Mouse (Mus musculus): ENCODE data around the gene Ddx25. TPM values are rescaled to one million over a fixed set of nuclear protein-coding genes. Genes with fewer than 3 reads are reported as not detected.

The Ddx25 gene
- polyA plus RNA-seq, 1 experiment from 2014 or later: 1.3 TPM

GRCm38 (mm10) chr9:35495471-35495870 is 62.9 kb downstream of the Ddx25 start:
- ATAC-seq: no peak

GRCm38 (mm10) chr9:35494937-35495336 is 63.4 kb downstream of the Ddx25 start:
- no peak for TF ChIP-seq CTCF (IDR thresholded peaks at IDR 0.05)
- H3K27me3 ChIP-seq: no peaks in the 10 kb centered on the region
- DNase-seq (ENCODE audit: low read depth, low spot score): no peak
- ATAC-seq: no peak
- ChIA-PET CTCF (interaction anchor here (0.7 to 1.6 kb wide), 2 partner anchors 21 to 212 kb away, joined by 3 read pairs; no protein-coding TSS in a partner anchor), POLR2A (no interaction called here)
- in situ Hi-C loops (cut with MboI; ENCODE audit: low pct_unique_long_range_greater_than_20kb): no loop called here

More at GRCm38 (mm10) chr9:35495471-35495870, 62.9 kb downstream of the Ddx25 start:
- CTCF ChIA-PET: interaction anchor here (1.6 kb wide), 1 partner anchor 21 kb away, joined by 3 read pairs; no protein-coding TSS in a partner anchor
- in situ Hi-C loops (cut with MboI; ENCODE audit: low pct_unique_long_range_greater_than_20kb): no loop called here
- DNase-seq (ENCODE audit: low read depth, low spot score): no peak
- POLR2A ChIA-PET: no interaction called here
- H3K27me3 ChIP-seq: no peaks in the 10 kb centered on the region
- no peak for TF ChIP-seq CTCF (IDR thresholded peaks at IDR 0.05)

GRCm38 (mm10) chr9:35493733-35494092 is 64.6 kb downstream of the Ddx25 start:
- DNase-seq (ENCODE audit: low read depth, low spot score) (no peak), ATAC-seq (no peak)
- ChIA-PET POLR2A (no interaction called here), CTCF (interaction anchor here (1.3 kb wide), 1 partner anchor 12 kb away, joined by 4 read pairs; no protein-coding TSS in a partner anchor)
- in situ Hi-C loops (cut with MboI; ENCODE audit: low pct_unique_long_range_greater_than_20kb): no loop called here
- no peak for TF ChIP-seq CTCF (IDR thresholded peaks at IDR 0.05)
- no peaks in the 10 kb centered on the region for H3K27me3 ChIP-seq

- POLR2A ChIA-PET: no interaction called here
Observed at GRCm38 (mm10) chr9:35493033-35493732, 65.1 kb downstream of the Ddx25 start.

GRCm38 (mm10) chr9:35491109-35491866 is 67.0 kb downstream of the Ddx25 start:
- ChIA-PET CTCF (interaction anchor here (1.3 kb wide), 1 partner anchor 11 kb away, joined by 3 read pairs; no protein-coding TSS in a partner anchor), POLR2A (no interaction called here)
- ATAC-seq (no peak), DNase-seq (ENCODE audit: low read depth, low spot score) (no peak)
- H3K27me3 ChIP-seq: no peaks in the 10 kb centered on the region
- in situ Hi-C loops (cut with MboI; ENCODE audit: low pct_unique_long_range_greater_than_20kb): no loop called here
- no peak for TF ChIP-seq CTCF (IDR thresholded peaks at IDR 0.05)

More at GRCm38 (mm10) chr9:35493033-35493732, 65.1 kb downstream of the Ddx25 start:
- H3K27me3 ChIP-seq: no peaks in the 10 kb centered on the region
- DNase-seq (ENCODE audit: low read depth, low spot score): no peak
- in situ Hi-C loops (cut with MboI; ENCODE audit: low pct_unique_long_range_greater_than_20kb): no loop called here
- CTCF ChIA-PET: interaction anchor here (1.3 kb wide), 1 partner anchor 12 kb away, joined by 4 read pairs; no protein-coding TSS in a partner anchor
- no peak for TF ChIP-seq CTCF (IDR thresholded peaks at IDR 0.05)
- no peak for ATAC-seq

- POLR2A ChIA-PET: no interaction called here
- in situ Hi-C loops (cut with MboI; ENCODE audit: low pct_unique_long_range_greater_than_20kb): no loop called here
Observed at GRCm38 (mm10) chr9:35488496-35488895, 69.8 kb downstream of the Ddx25 start.

More at GRCm38 (mm10) chr9:35488496-35488895, 69.8 kb downstream of the Ddx25 start:
- TF ChIP-seq CTCF (IDR thresholded peaks at IDR 0.05): no peak
- DNase-seq (ENCODE audit: low read depth, low spot score) (no peak), ATAC-seq (no peak)
- H3K27me3 ChIP-seq: no peaks in the 10 kb centered on the region
- CTCF ChIA-PET: interaction anchor here (1.3 to 2.6 kb wide), 3 partner anchors 9 to 14 kb away, joined by 3 to 7 read pairs (median 6); no protein-coding TSS in a partner anchor

Other genes with a start within 250 kb of the Ddx25 start
- gene Cdon, start 137.4 kb downstream of the Ddx25 start, polyA plus RNA-seq (2021): 35.7 TPM
- gene Gm1113, start 40.3 kb downstream of the Ddx25 start, polyA plus RNA-seq (2021): not detected
- gene Pus3, start 67 bp upstream of the Ddx25 start, polyA plus RNA-seq (2021): 15.3 TPM
- 0.28 TPM for gene Pate2, start 11.8 kb upstream of the Ddx25 start, polyA plus RNA-seq (2021)
- gene Hyls1, start 11.9 kb upstream of the Ddx25 start, polyA plus RNA-seq (2021): 11.0 TPM
- gene Pate4, start 53.4 kb upstream of the Ddx25 start, polyA plus RNA-seq (2021): not detected
- not detected for gene Pate3, start 89.7 kb upstream of the Ddx25 start, polyA plus RNA-seq (2021)
- gene Pate1, start 128.9 kb upstream of the Ddx25 start, polyA plus RNA-seq (2021): not detected
- not detected for gene Gm17677, start 182.5 kb upstream of the Ddx25 start, polyA plus RNA-seq (2021)
- not detected for gene Gm17727, start 219.6 kb upstream of the Ddx25 start, polyA plus RNA-seq (2021)
- not detected for gene Gm27235, start 231.6 kb upstream of the Ddx25 start, polyA plus RNA-seq (2021)
- not detected for gene D730048I06Rik, start 231.6 kb upstream of the Ddx25 start, polyA plus RNA-seq (2021)

Data from Patski (cell line).